Mouse (Mus musculus): ENCODE data around the gene Slc38a10. TPM values are rescaled to one million over a fixed set of nuclear protein-coding genes. Genes with fewer than 3 reads are reported as not detected.
A peak's percentile ranks its signal among the peaks of the same experiment; 100 is the strongest.

Slc38a10 gene
- polyA plus RNA-seq, 1 experiment from 2014 or later, result 78.8 TPM

DNA sequence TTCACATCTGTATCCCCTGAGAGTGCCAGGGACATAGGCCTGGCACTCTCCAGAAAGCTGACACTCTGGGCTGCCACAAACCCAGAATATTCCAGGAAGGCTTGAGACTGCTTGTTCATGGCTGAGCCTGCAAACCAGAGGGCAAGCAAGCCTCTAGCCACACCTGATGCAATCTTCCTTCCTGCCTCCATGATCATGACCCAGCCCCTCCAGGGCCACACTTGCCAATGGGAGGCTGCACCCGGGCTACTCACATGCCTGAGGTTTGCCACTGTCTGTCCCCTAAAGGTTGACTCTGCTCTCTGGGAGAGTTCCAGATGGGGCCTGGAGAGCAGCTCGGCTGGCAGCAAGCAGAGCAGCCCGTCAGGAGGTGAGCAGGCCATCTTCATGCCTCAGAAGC lies 30.2 kb upstream of the Slc38a10 start:
- 79% methylated on average over 3 of the region's 3 CpGs for WGBS
- peaks cover 37% of the 10 kb centered on the region for H3K4me1 ChIP-seq (ENCODE audit: control insufficient read depth, insufficient read depth, low read length)
- no peak overlapping the region for H3K9ac ChIP-seq (replicated peaks; ENCODE audit: low read depth, low read length)
- H3K4me3 ChIP-seq (ENCODE audit: low read depth, low read length), result no peak overlapping the region
- ATAC-seq (ENCODE audit: low read depth), result no peak
- no peak overlapping the region for H3K27ac ChIP-seq (ENCODE audit: low read depth, low read length)
- H3K4me2 ChIP-seq (ENCODE audit: low read depth, low read length), result no peak overlapping the region
- no peaks in the 10 kb centered on the region for H3K9me3 ChIP-seq (ENCODE audit: control insufficient read depth, low read length)
- H3K27me3 ChIP-seq (ENCODE audit: control insufficient read depth, insufficient read depth, low read length), result no peaks in the 10 kb centered on the region
- no peaks in the 10 kb centered on the region for H3K36me3 ChIP-seq (ENCODE audit: control insufficient read depth, insufficient read depth, low read length)

DNA sequence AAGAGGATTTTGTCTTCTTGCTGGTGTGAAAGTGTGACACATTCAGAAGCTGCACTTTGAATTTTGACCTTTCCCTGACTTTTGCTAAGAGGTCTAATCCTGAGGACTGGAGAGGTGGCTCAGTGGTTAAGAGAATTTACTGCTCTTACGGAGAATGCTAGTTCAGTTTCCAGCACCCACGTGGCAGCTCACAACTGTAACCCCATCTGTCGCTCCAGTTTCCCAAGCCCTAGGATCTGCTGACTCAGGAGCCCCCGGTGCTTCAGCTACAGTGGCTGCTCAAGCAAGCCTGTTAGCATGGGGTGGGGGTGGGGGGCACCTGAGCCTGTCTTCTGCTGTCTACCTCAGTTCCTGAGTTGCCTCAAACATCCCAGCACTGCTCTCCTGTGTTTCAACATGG lies 28.2 kb upstream of the Slc38a10 start:
- H3K4me2 ChIP-seq (ENCODE audit: low read depth, low read length), result no peak overlapping the region
- no peak overlapping the region for H3K9ac ChIP-seq (replicated peaks; ENCODE audit: low read depth, low read length)
- no peak for ATAC-seq (ENCODE audit: low read depth)
- H3K27me3 ChIP-seq (ENCODE audit: control insufficient read depth, insufficient read depth, low read length), result no peaks in the 10 kb centered on the region
- no peaks in the 10 kb centered on the region for H3K9me3 ChIP-seq (ENCODE audit: control insufficient read depth, low read length)
- no peaks in the 10 kb centered on the region for H3K36me3 ChIP-seq (ENCODE audit: control insufficient read depth, insufficient read depth, low read length)
- no peak overlapping the region for H3K4me3 ChIP-seq (ENCODE audit: low read depth, low read length)
- 40% methylated on average over 4 of the region's 4 CpGs for WGBS
- no peak overlapping the region for H3K27ac ChIP-seq (ENCODE audit: low read depth, low read length)
- H3K4me1 ChIP-seq (ENCODE audit: control insufficient read depth, insufficient read depth, low read length), result peaks cover 17% of the 10 kb centered on the region

DNA sequence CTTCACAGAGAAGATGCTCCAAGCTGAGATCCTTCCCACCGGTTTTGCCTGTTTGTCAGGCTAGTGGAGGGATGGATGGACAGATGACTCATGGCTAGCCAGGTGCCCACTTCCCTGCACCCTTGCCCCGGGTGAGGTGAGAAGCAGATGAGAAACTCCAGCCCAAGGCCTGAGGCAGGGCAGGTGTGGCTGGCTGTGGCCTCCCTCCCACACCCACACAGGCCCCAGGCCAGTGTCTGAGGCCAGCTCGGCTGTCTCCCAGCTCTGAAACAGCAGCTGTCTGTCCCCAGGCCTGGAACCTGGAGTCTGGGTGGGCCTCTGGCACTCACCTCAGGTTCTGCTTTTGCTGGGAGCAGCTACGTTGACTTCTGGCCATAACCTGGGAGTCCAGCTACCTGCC lies 24.8 kb upstream of the Slc38a10 start:
- Histone ChIP-seq H3K4me3 (ENCODE audit: low read depth, low read length) (no peak overlapping the region), H3K27me3 (ENCODE audit: control insufficient read depth, insufficient read depth, low read length) (no peaks in the 10 kb centered on the region), H3K9me3 (ENCODE audit: control insufficient read depth, low read length) (no peaks in the 10 kb centered on the region), H3K36me3 (ENCODE audit: control insufficient read depth, insufficient read depth, low read length) (no peaks in the 10 kb centered on the region), H3K4me1 (ENCODE audit: control insufficient read depth, insufficient read depth, low read length) (no peaks in the 10 kb centered on the region), H3K9ac (replicated peaks; ENCODE audit: low read depth, low read length) (0 out of 2 replicates have a peak overlapping the region, but pooled peaks have one; percentile 16), H3K4me2 (ENCODE audit: low read depth, low read length) (no peak overlapping the region), H3K27ac (ENCODE audit: low read depth, low read length) (no peak overlapping the region)
- WGBS, result 79% methylated on average over 4 of the region's 4 CpGs
- ATAC-seq (ENCODE audit: low read depth), result no peak

DNA sequence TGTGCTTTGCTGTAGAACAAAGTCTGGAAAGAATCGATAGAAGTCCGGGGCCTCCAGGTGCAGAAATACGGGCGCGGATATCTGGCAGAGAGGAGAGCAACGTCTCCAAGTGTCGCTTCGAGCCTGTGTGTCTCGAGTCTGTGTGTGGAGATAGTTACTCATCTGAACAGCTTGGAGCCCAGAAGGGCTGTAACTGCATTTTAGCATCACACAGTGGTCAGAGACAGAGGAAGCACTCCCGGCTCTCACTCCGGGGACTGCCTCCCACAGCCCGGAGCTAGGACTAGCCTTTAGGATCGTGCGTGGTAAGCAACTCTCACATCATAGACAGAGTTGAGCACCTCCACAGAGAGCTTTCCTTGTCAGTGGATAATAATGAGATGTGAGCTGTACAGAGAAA lies 22.1 kb upstream of the Slc38a10 start:
- no peak overlapping the region for H3K4me2 ChIP-seq (ENCODE audit: low read depth, low read length)
- H3K27ac ChIP-seq (ENCODE audit: low read depth, low read length), result no peak overlapping the region
- no peaks in the 10 kb centered on the region for H3K27me3 ChIP-seq (ENCODE audit: control insufficient read depth, insufficient read depth, low read length)
- no peak overlapping the region for H3K9ac ChIP-seq (replicated peaks; ENCODE audit: low read depth, low read length)
- no peaks in the 10 kb centered on the region for H3K9me3 ChIP-seq (ENCODE audit: control insufficient read depth, low read length)
- H3K36me3 ChIP-seq (ENCODE audit: control insufficient read depth, insufficient read depth, low read length), result no peaks in the 10 kb centered on the region
- WGBS, result 73% methylated on average over 14 of the region's 14 CpGs
- H3K4me1 ChIP-seq (ENCODE audit: control insufficient read depth, insufficient read depth, low read length), result peaks cover 6% of the 10 kb centered on the region; the same call in 1 of the 2 replicates
- no peak overlapping the region for H3K4me3 ChIP-seq (ENCODE audit: low read depth, low read length)
- no peak for ATAC-seq (ENCODE audit: low read depth)

DNA sequence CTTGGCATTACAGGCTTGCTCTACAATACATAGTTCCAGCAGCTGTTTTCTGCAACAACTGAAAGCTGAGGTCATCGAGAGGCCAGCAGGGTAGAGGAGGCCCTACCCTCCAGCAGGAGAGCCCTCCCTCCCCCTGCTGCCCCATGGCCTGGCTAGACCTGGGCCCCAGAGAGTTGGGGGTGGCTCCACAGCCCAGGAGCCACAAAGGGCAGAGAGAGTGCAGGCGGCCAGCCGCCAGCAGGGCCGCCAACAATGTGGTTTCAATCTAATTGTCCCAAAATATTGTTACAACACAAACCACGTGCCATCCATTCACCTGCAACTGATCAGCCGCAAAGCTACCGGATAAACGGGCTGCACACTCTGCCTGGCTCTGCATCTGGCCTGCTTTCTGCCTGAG lies 20.0 kb upstream of the Slc38a10 start:
- no peak overlapping the region for H3K4me2 ChIP-seq (ENCODE audit: low read depth, low read length)
- H3K9ac ChIP-seq (replicated peaks; ENCODE audit: low read depth, low read length), result no peak overlapping the region
- H3K27me3 ChIP-seq (ENCODE audit: control insufficient read depth, insufficient read depth, low read length), result no peaks in the 10 kb centered on the region
- peaks cover 13% of the 10 kb centered on the region for H3K4me1 ChIP-seq (ENCODE audit: control insufficient read depth, insufficient read depth, low read length)
- ATAC-seq (ENCODE audit: low read depth), result no peak
- WGBS, result 52% methylated on average over 8 of the region's 8 CpGs
- H3K36me3 ChIP-seq (ENCODE audit: control insufficient read depth, insufficient read depth, low read length), result no peaks in the 10 kb centered on the region
- H3K9me3 ChIP-seq (ENCODE audit: control insufficient read depth, low read length), result no peaks in the 10 kb centered on the region
- H3K27ac ChIP-seq (ENCODE audit: low read depth, low read length), result no peak overlapping the region
- H3K4me3 ChIP-seq (ENCODE audit: low read depth, low read length), result no peak overlapping the region

DNA sequence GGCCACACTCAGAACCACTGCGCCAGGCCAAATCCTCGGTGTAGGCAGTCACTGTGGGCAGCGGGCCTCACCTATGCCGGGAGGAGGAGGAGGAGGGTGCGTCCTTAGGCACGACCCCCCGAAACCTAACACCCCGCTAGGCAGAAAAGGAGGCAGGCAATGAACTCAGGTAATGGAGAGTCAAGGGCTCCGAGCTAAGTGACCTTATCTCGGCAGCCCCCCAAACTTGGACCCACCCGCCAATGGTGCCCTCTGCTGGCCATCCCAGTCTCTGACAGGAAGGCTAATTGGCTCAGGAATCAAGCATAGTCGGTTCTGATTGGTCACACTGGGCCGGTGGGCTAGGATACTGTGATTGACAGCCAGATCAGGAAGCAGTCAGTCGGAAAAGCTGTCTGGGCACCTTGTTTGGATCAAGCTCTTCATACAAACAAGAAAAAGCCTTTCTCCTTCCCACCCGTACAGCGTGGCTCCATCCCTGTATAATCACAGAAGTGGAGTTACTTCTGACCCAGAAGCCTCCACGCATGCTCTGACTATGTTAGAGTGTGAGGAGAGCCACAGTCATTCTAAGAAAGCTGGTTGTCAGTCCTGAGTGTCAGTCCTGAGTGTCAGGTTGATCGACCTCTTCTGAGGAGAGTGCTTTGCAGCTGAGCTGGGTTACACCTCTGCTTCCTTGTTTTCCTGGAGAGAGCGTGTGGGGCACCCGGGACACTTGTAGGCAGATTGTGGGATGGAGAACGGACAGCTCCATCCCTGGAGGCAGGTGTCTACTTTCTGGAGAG lies 18.3 kb upstream of the Slc38a10 start:
- Histone ChIP-seq H3K4me1 (ENCODE audit: control insufficient read depth, insufficient read depth, low read length) (peaks cover 13% of the 10 kb centered on the region), H3K9ac (replicated peaks; ENCODE audit: low read depth, low read length) (no peak overlapping the region), H3K4me3 (ENCODE audit: low read depth, low read length) (no peak overlapping the region; the same call in 1 of the 2 replicates), H3K36me3 (ENCODE audit: control insufficient read depth, insufficient read depth, low read length) (no peaks in the 10 kb centered on the region), H3K27me3 (ENCODE audit: control insufficient read depth, insufficient read depth, low read length) (no peaks in the 10 kb centered on the region), H3K27ac (ENCODE audit: low read depth, low read length) (no peak overlapping the region; the same call in 1 of the 2 replicates), H3K4me2 (ENCODE audit: low read depth, low read length) (peak overlapping the region; percentile 26; the same call in 1 of the 2 replicates), H3K9me3 (ENCODE audit: control insufficient read depth, low read length) (no peaks in the 10 kb centered on the region)
- peak; percentile 36; the same call in 1 of the 2 replicates for ATAC-seq (ENCODE audit: low read depth)
- WGBS, result 29% methylated on average over 21 of the region's 21 CpGs

DNA sequence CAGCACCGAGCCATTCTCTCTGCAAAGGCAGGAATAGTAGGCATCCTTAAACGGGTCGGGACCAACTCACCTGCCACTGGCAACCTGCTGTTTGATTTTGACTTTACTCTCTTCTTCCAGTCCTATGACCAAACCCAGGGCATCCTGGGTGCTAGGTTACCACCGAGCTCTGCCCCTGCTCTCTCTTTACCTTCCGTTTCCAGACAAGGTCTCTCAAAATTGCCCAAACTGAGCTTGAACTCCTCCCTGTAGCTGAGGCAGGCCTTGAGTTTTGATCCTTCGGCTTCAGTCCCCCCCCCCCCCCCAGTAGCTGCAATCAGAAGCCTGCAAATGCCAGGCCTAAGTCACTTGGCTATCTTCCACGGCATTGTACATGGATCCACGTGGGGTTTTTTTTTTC lies 17.4 kb upstream of the Slc38a10 start:
- Histone ChIP-seq H3K27me3 (ENCODE audit: control insufficient read depth, insufficient read depth, low read length) (no peaks in the 10 kb centered on the region), H3K27ac (ENCODE audit: low read depth, low read length) (no peak overlapping the region), H3K9me3 (ENCODE audit: control insufficient read depth, low read length) (no peaks in the 10 kb centered on the region), H3K4me1 (ENCODE audit: control insufficient read depth, insufficient read depth, low read length) (peaks cover 13% of the 10 kb centered on the region), H3K4me2 (ENCODE audit: low read depth, low read length) (no peak overlapping the region), H3K4me3 (ENCODE audit: low read depth, low read length) (no peak overlapping the region), H3K36me3 (ENCODE audit: control insufficient read depth, insufficient read depth, low read length) (no peaks in the 10 kb centered on the region), H3K9ac (replicated peaks; ENCODE audit: low read depth, low read length) (no peak overlapping the region)
- no peak for ATAC-seq (ENCODE audit: low read depth)
- 77% methylated on average over 8 of the region's 8 CpGs for WGBS

DNA sequence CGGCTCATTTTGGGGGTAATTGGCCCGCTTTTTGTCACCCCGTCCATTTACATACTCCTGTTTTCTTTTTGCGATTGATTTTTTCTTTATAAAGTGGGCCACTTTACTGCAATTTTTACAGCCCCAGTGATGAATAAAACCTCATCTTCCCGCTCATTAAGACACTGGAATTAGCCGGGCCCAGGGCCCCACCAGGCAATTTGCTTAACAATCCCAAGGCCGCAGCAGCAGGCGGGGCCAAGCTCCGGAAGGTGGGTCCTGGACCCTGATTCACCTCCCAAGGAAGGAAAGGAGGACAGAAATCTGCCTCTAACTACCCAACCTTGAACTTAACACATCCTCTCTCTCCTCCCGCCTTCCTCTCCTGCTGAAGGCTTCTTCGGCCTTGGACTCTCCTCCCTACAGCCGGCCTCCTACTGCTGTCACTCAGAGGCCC lies 16.8 kb upstream of the Slc38a10 start:
- no peak overlapping the region for H3K4me3 ChIP-seq (ENCODE audit: low read depth, low read length)
- H3K4me2 ChIP-seq (ENCODE audit: low read depth, low read length), result no peak overlapping the region
- no peaks in the 10 kb centered on the region for H3K36me3 ChIP-seq (ENCODE audit: control insufficient read depth, insufficient read depth, low read length)
- H3K4me1 ChIP-seq (ENCODE audit: control insufficient read depth, insufficient read depth, low read length), result peaks cover 13% of the 10 kb centered on the region
- 23% methylated on average over 12 of the region's 12 CpGs for WGBS
- no peak overlapping the region for H3K9ac ChIP-seq (replicated peaks; ENCODE audit: low read depth, low read length)
- H3K27ac ChIP-seq (ENCODE audit: low read depth, low read length), result no peak overlapping the region
- H3K9me3 ChIP-seq (ENCODE audit: control insufficient read depth, low read length), result no peaks in the 10 kb centered on the region
- no peaks in the 10 kb centered on the region for H3K27me3 ChIP-seq (ENCODE audit: control insufficient read depth, insufficient read depth, low read length)
- no peak for ATAC-seq (ENCODE audit: low read depth)

DNA sequence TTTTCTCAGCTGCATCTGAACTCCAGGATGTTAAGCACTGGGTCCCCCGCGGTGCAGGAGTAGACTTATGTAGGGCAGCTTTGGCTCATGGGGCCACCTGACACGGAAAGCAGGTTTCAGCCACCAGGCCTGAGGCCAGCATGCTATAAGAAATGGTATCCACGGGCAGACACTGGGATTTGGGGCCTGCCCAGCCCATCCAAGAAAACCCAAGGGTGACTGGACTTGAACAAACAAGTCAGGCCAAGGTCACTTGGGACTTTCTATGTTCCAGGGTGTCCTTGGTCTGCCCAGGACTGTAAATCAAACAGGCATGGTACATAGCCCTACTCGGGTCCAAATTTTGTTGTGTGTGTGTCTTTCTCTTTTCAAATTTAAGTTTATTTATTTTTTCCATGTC lies 15.9 kb upstream of the Slc38a10 start:
- no peak overlapping the region for H3K9ac ChIP-seq (replicated peaks; ENCODE audit: low read depth, low read length)
- no peaks in the 10 kb centered on the region for H3K27me3 ChIP-seq (ENCODE audit: control insufficient read depth, insufficient read depth, low read length)

More for the DNA sequence above, 15.9 kb upstream of the Slc38a10 start:
- H3K27ac ChIP-seq (ENCODE audit: low read depth, low read length), result no peak overlapping the region
- no peak for ATAC-seq (ENCODE audit: low read depth)
- H3K36me3 ChIP-seq (ENCODE audit: control insufficient read depth, insufficient read depth, low read length), result no peaks in the 10 kb centered on the region
- peaks cover 13% of the 10 kb centered on the region for H3K4me1 ChIP-seq (ENCODE audit: control insufficient read depth, insufficient read depth, low read length)
- H3K4me3 ChIP-seq (ENCODE audit: low read depth, low read length), result no peak overlapping the region
- H3K4me2 ChIP-seq (ENCODE audit: low read depth, low read length), result no peak overlapping the region
- H3K9me3 ChIP-seq (ENCODE audit: control insufficient read depth, low read length), result no peaks in the 10 kb centered on the region
- 40% methylated on average over 5 of the region's 5 CpGs for WGBS

All from neural tube, embryonic 14.5 days (tissue).